Mouse (Mus musculus) forebrain, embryonic 13.5 days (tissue): ENCODE data around the gene Cisd1. TPM values are rescaled to one million over a fixed set of nuclear protein-coding genes. Genes with fewer than 3 reads are reported as not detected.

ENCODE experiments used
- ATAC-seq: fragments of 200-750 bp; cut with Nextera tagmentation; 2 replicates; pipeline ENCODE4 v1.8.0; 2017
- H3K27ac ChIP-seq: fragments of 300-500 bp; sonication (generic); 2 replicates; pipeline ENCODE4 v1.5.1; 2015; ENCODE audit warnings: inconsistent platforms, mild to moderate bottlenecking, moderate library complexity
- H3K27me3 ChIP-seq: fragments of 300-500 bp; sonication (generic); 2 replicates; pipeline ENCODE4 v1.6.1; 2015; ENCODE audit warnings: mild to moderate bottlenecking, inconsistent platforms
- H3K36me3 ChIP-seq: fragments of 300-500 bp; sonication (generic); 2 replicates; pipeline ENCODE4 v1.6.1; 2015; ENCODE audit warnings: mild to moderate bottlenecking, inconsistent platforms; ENCODE audit not compliant: poor library complexity, severe bottlenecking
- H3K4me1 ChIP-seq: fragments of 300-500 bp; sonication (generic); 2 replicates; pipeline ENCODE4 v1.6.1; 2015; ENCODE audit warnings: inconsistent platforms
- H3K4me2 ChIP-seq: fragments of 300-500 bp; sonication (generic); 2 replicates; pipeline ENCODE4 v1.6.1; 2015; ENCODE audit warnings: inconsistent platforms, mild to moderate bottlenecking, moderate library complexity
- H3K4me3 ChIP-seq: fragments of 300-500 bp; sonication (generic); 2 replicates; pipeline ENCODE4 v1.5.1; 2015; ENCODE audit warnings: mild to moderate bottlenecking, inconsistent platforms
- H3K9ac ChIP-seq: fragments of 300-500 bp; sonication (generic); 2 replicates; pipeline ENCODE4 v1.6.1; 2015; ENCODE audit warnings: mild to moderate bottlenecking, inconsistent platforms
- H3K9me3 ChIP-seq: fragments of 300-500 bp; sonication (generic); replicated peaks from 2 replicates; pipeline ENCODE4 v1.6.1; 2016; ENCODE audit warnings: inconsistent platforms
- WGBS: fragments of 180-500 bp; shearing (Covaris S2); methylation state at CpG from one replicate; pipeline ENCODE4 v1.1.7; 2015; 5-methylcytosine and 5-hydroxymethylcytosine counted together
- polyA plus RNA-seq: library from polyadenylated mRNA; unstranded; fragments of >200 nt; fragmentation: Nextera tagmentation; extraction: Ambion mirVana; gene quantifications from 2 replicates; pipeline ENCODE4 v1.2.1, GENCODE M21; 2015

Gene Cisd1
- polyA plus RNA-seq, 1 experiment from 2014 or later: 227 TPM

DNA sequence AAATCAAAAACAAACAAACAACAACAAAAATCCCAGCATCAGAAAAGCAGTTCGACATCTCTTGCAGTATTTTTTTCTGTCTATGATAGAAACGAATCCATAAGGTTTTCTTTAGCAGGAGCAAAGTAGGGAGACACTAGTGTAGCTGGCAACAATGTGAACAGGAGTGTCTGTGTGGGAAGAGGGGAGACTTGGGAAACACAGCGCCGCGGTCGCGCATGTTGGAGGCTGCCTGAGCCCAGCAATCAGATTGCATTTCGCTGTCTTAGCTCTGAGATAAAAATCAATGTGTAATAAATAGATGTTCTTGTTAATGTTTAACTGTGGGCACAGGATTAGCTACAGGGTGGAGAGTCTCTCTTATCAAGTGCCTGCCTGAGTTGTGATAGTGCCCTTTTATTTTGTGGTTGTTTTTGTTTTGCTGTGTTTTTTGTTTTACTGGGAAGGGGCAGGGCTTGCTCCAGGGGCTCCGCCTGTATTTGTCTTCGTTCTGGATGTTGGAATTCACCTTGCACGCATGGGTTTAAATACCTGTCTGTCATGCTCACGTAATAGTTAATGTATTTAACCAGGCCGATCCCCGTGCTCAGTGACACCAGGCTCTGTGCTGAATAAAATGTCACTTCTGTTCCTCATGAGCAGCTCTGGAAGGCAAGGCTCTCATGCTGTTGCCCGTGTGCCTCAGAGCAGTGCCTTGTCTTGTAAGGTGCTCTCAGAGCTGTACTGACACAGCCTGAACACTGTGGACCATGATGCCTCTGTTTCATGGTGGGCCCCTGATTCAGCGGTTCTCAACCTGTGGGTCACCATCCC lies 23.6 kb upstream of the Cisd1 start:
- ATAC-seq: no peak
- Histone ChIP-seq H3K9me3 (no peaks in the 10 kb centered on the region), H3K27ac (no peak overlapping the region), H3K4me3 (no peak overlapping the region), H3K4me1 (no peaks in the 10 kb centered on the region), H3K9ac (no peak overlapping the region), H3K4me2 (no peak overlapping the region), H3K36me3 (peaks cover 33% of the 10 kb centered on the region), H3K27me3 (no peaks in the 10 kb centered on the region)
- 90% methylated on average over 16 of the region's 16 CpGs for WGBS

DNA sequence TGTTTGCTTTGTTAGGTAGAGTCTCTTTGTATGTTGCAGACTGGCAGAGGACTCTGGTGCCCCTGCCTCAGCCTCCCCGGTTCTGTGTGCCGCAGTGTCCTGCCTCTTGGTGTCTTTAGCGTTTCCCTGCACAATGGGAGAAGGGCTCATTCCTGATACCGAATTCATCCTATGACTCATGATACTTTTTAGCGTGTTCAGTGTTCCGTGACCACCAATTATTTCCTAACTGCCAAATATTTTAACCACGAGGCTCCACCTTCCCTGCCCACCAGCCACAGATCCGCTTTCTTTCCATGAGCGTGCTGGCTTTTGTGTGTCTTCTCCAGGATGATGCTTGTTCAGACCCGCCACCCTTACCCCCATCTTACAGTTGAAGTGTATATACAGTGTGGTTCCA lies 19.1 kb upstream of the Cisd1 start:
- H3K4me3 ChIP-seq: no peak overlapping the region
- H3K27me3 ChIP-seq: no peaks in the 10 kb centered on the region
- WGBS: 85% methylated on average over 10 of the region's 10 CpGs
- H3K36me3 ChIP-seq: peaks cover 29% of the 10 kb centered on the region
- peaks cover 14% of the 10 kb centered on the region; the same call in 1 of the 2 replicates for H3K4me1 ChIP-seq
- no peak overlapping the region for H3K9ac ChIP-seq
- ATAC-seq: no peak
- no peaks in the 10 kb centered on the region for H3K9me3 ChIP-seq
- H3K27ac ChIP-seq: no peak overlapping the region
- H3K4me2 ChIP-seq: no peak overlapping the region

DNA sequence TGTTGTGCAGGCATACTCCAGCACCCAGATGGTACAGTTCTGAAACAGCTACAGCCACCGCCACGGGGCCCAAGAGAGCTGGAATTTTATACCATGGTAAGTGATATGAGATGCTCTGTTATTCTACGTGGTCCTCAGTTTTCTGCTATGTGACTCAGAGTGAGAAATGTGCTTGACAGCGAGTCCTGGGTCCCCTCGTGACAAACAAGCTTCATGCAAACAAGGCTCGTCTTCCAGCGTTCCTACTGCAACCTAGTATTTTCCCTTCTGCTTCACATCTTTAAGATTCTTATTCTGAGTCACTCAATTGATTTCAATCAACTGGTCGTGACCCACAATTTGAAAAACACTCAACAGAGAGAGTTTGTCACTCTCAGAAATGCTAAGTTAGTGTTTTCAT lies 18.7 kb upstream of the Cisd1 start:
- WGBS: 78% methylated on average over 8 of the region's 8 CpGs
- Histone ChIP-seq H3K4me2 (no peak overlapping the region), H3K9ac (no peak overlapping the region), H3K36me3 (peaks cover 29% of the 10 kb centered on the region), H3K4me3 (no peak overlapping the region), H3K9me3 (no peaks in the 10 kb centered on the region), H3K27ac (no peak overlapping the region), H3K27me3 (no peaks in the 10 kb centered on the region), H3K4me1 (peaks cover 14% of the 10 kb centered on the region; the same call in 1 of the 2 replicates)
- no peak for ATAC-seq

DNA sequence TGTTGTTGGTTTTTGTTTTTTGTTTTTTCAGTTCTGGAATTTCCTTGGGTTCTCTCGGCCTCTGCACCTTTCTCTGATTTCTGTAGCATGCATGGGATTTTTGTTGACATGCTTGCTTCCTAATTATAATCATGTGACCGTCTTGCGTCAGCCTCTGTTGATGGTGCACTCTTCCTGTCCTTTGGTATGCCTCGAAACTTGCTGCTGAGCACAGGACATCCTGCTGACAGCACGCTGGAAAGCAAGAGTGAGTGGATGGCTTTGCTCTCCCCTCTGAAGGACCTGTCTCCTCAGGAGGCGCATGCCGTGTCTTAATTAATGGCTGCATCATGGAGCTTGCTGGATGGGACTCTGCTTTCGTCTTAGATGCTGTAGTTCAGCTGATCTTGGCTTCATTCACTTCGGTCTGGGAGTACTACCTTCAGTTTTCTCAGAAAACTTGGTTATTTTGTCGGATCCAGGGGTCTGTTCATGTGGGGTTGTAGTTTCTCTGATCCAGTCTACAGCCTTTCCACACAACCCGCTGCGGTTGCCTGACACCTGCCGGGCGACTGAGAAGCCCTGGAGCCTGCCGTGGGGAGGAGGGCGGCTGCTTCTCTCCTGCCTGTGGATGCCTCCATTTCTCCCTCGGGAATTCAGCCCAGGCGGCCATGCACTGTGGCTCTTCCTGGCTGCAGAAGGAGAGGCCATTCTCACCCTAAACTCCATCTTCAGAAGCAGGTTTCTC lies 17.2 kb upstream of the Cisd1 start:
- no peak overlapping the region for H3K27ac ChIP-seq
- 18% methylated on average over 18 of the region's 18 CpGs for WGBS
- no peak overlapping the region; the same call in 1 of the 2 replicates for H3K4me3 ChIP-seq
- peaks cover 14% of the 10 kb centered on the region; the same call in 1 of the 2 replicates for H3K4me1 ChIP-seq
- H3K9ac ChIP-seq: peak overlapping the region; percentile 47; the same call in 1 of the 2 replicates
- H3K4me2 ChIP-seq: peak overlapping the region; percentile 33
- no peaks in the 10 kb centered on the region for H3K27me3 ChIP-seq
- 0 out of 2 replicates have a peak, but pooled peaks have one; percentile 39 for ATAC-seq
- H3K9me3 ChIP-seq: no peaks in the 10 kb centered on the region
- peaks cover 24% of the 10 kb centered on the region for H3K36me3 ChIP-seq

DNA sequence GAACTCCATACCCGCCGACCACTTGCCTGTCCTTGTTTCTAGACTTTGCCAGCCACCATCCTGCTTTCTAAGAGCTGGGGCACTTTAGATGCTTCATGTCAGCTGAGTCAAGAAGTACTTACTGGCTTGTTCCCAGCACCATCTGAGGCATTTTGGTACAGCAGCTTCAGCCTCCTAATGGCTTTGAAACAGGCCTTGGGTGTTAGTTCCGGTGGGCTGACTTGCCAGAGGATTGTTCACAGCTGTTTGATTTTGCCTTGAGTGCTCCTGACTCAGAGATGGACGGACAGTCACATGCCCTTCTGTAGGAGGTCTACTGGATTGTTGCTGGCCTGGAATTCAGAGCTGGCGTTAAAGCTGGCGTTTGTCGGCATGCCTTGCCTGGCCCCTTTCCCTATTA lies 16.3 kb upstream of the Cisd1 start:
- ATAC-seq: no peak
- 74% methylated on average over 7 of the region's 7 CpGs for WGBS
- no peak overlapping the region for H3K4me2 ChIP-seq
- H3K4me3 ChIP-seq: no peak overlapping the region
- H3K4me1 ChIP-seq: peaks cover 14% of the 10 kb centered on the region; the same call in 1 of the 2 replicates
- H3K36me3 ChIP-seq: peaks cover 18% of the 10 kb centered on the region
- H3K27ac ChIP-seq: no peak overlapping the region
- H3K9me3 ChIP-seq: no peaks in the 10 kb centered on the region
- no peaks in the 10 kb centered on the region for H3K27me3 ChIP-seq
- H3K9ac ChIP-seq: no peak overlapping the region

DNA sequence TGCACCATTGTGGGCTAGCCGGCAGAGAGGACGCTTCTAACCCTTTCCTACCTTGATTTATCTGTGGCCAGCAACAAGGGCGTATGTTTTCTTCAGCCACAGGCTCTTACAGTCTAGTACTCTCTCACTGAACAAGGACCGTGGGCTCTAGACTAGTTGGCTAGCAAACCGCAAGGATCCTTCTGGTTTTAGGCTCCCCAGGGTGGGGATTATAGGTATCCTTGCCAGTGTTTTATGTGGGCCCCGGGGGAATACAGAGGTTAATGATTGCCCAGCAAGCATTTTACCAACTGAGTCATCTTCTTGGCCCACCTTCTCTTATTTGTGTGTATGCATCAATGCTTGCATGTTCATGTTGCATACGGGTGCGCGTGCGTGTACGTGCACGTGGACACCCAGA lies 10.2 kb upstream of the Cisd1 start:
- 86% methylated on average over 12 of the region's 12 CpGs for WGBS
- H3K27me3 ChIP-seq: no peaks in the 10 kb centered on the region
- H3K4me3 ChIP-seq: no peak overlapping the region
- no peak overlapping the region for H3K27ac ChIP-seq
- H3K4me2 ChIP-seq: no peak overlapping the region
- no peak for ATAC-seq
- no peaks in the 10 kb centered on the region for H3K9me3 ChIP-seq
- H3K36me3 ChIP-seq: peaks cover 5% of the 10 kb centered on the region
- no peak overlapping the region for H3K9ac ChIP-seq
- peaks cover 4% of the 10 kb centered on the region for H3K4me1 ChIP-seq

DNA sequence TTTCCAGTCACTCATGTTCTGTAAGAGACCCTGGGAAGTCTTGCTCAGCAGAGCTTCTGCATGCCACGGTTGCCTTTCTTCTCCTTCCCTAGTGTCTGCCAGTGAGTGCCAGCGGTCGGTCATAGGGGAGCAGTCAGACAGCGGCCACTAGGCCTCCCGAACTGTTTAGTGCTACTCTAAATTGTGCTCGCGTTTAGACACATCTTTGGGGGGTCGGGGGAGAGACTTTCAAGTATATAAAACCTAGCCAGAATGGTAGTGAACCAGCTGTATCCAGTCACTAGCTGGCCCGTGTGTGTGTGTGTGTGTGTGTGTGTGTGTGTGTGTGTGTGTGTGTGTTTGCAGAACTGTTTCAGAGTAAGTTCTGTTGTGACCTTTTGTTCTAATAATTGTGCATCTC lies 9.1 kb upstream of the Cisd1 start:
- Histone ChIP-seq H3K4me2 (no peak overlapping the region), H3K9me3 (no peaks in the 10 kb centered on the region), H3K4me3 (no peak overlapping the region), H3K4me1 (peaks cover 15% of the 10 kb centered on the region), H3K27ac (no peak overlapping the region), H3K27me3 (no peaks in the 10 kb centered on the region), H3K9ac (no peak overlapping the region), H3K36me3 (peaks cover 5% of the 10 kb centered on the region)
- 82% methylated on average over 9 of the region's 9 CpGs for WGBS
- ATAC-seq: no peak

DNA sequence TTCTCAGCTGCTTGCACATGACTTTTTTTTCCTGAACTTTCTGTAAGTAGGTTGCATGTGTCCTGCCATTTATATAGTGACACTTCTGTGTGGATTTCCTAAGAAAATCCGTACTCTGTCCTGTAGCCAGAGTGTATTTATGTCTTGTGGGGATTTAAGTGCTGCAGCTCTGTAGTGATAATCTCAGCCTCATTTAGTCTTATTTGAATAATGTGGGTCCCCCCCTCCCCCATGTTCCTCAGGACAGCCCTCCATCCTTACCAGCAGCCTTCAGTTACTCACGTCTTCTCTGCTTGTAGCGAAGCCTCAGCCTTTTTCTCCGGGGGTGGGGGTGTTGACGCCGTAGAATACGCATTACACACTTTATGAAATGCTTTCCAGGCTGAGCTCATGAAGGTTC lies 6.5 kb upstream of the Cisd1 start:
- Histone ChIP-seq H3K9me3 (no peaks in the 10 kb centered on the region), H3K27ac (no peak overlapping the region), H3K4me1 (peaks cover 27% of the 10 kb centered on the region), H3K36me3 (peaks cover 5% of the 10 kb centered on the region), H3K4me2 (no peak overlapping the region), H3K4me3 (no peak overlapping the region), H3K27me3 (no peaks in the 10 kb centered on the region), H3K9ac (no peak overlapping the region)
- ATAC-seq: no peak
- WGBS: 94% methylated on average over 7 of the region's 7 CpGs

DNA sequence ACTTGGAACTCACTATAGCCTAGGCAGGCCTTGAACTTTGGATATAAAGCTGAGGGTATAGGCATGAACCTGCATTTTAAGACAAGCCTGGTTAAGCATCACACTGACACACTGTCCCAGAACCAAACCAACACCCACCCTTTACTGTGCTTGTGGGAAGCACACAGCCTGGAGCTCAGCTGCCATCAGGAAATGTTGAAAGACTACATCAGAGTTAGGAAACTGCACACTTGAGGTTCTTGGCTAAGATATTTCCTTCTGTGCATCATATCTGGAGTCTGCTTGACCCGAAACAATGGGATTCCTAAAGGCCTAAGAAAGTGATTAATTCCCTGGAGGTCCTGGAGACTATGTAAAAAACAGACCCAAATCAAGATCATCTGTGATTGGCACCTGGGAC lies 4.5 kb upstream of the Cisd1 start:
- Histone ChIP-seq H3K36me3 (peaks cover 2% of the 10 kb centered on the region; the same call in 1 of the 2 replicates), H3K27ac (no peak overlapping the region), H3K9me3 (no peaks in the 10 kb centered on the region), H3K4me1 (peaks cover 32% of the 10 kb centered on the region), H3K27me3 (no peaks in the 10 kb centered on the region), H3K4me2 (peak overlapping the region; percentile 92), H3K9ac (peak overlapping the region; percentile 2; the same call in 1 of the 2 replicates), H3K4me3 (no peak overlapping the region; the same call in 1 of the 2 replicates)
- 89% methylated on average over 1 of the region's 1 CpGs for WGBS
- ATAC-seq: no peak

DNA sequence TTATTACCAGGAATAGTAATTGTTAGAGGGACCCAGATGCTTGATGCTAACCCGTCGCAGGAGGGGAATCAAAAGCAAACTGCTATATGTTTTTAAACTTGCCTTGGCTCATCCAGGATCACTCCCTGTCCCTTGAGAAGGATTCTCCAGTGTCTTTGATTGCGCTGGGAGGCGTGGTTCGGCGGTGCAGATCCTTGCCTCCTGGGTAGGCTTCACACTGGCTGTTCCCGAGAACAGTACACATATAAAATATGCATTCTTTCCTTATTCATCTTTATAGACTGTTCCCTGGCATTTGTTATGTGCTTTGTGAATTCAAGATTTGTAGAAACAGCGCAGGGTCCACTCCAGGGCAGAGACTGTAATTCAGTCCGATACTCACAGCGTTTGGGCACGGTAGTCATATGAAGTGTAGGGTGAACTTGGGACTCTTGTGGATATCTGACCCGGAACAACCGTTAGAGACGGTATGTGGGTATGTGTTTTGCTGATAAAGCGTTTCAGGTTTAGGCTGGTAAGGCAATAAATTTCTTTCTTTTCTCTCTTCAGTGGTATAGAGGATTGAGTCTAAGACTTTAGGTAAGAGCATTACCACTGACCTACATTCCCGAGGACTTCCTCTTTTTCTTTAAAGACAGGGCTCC lies 4.0 kb upstream of the Cisd1 start:
- WGBS: 28% methylated on average over 16 of the region's 16 CpGs
- no peak for ATAC-seq
- no peaks in the 10 kb centered on the region for H3K9me3 ChIP-seq
- peak overlapping the region; percentile 70; the same call in 1 of the 2 replicates for H3K27ac ChIP-seq
- peak overlapping the region; percentile 92 for H3K4me2 ChIP-seq
- peak overlapping the region; percentile 92 for H3K4me3 ChIP-seq
- H3K9ac ChIP-seq: peak overlapping the region; percentile 89
- H3K36me3 ChIP-seq: peaks cover 2% of the 10 kb centered on the region; the same call in 1 of the 2 replicates
- peaks cover 38% of the 10 kb centered on the region for H3K4me1 ChIP-seq
- no peaks in the 10 kb centered on the region for H3K27me3 ChIP-seq

DNA sequence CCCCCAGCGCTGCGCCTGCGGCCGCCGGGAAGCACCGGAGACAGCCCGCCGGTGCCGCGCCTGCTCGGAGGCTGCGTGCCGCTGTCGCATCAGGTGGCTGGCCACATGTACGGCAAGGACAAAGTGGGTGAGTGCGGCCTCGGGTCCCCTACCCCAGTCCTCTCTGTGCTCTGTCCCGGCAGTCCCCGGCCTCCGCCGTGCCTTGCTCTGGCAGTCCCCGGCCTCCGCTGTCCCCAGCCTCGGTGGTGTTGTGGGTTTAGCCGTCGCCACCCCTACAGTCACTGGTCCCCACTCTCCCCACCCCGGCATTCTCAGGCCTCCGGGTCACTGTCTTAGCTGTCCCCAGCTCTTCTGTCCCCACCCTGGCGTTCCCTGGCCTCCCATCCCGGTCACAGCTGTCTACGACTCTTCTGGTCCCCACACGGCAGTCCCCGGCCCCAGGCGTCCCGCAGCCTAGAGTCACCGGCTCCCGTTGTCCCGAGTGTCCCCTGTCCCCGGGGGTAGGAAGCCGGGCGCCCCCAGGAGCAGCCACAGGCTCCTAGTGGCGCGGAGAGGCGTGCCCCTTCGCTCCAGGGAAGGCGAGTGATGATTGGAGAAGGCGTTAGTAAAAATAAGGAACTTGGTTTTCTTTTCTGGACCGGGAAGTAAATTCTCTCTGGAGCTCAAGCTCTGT lies 3.3 kb upstream of the Cisd1 start:
- Histone ChIP-seq H3K4me1 (peaks cover 44% of the 10 kb centered on the region), H3K27me3 (no peaks in the 10 kb centered on the region), H3K36me3 (no peaks in the 10 kb centered on the region; the same call in 1 of the 2 replicates), H3K9me3 (no peaks in the 10 kb centered on the region), H3K27ac (peak overlapping the region; percentile 70), H3K4me3 (peak overlapping the region; percentile 92), H3K9ac (peak overlapping the region; percentile 89), H3K4me2 (peak overlapping the region; percentile 92)
- peak; percentile 68 for ATAC-seq
- under 1% methylated on average over 46 of the region's 48 CpGs for WGBS
